Mouse (Mus musculus): ENCODE measurements around the gene Hc. TPM values are rescaled to one million over a fixed set of nuclear protein-coding genes. Genes with fewer than 3 reads are reported as not detected.

Gene Hc
- 0.45 TPM for polyA plus RNA-seq (2017; shearing (Covaris generic))

DNA sequence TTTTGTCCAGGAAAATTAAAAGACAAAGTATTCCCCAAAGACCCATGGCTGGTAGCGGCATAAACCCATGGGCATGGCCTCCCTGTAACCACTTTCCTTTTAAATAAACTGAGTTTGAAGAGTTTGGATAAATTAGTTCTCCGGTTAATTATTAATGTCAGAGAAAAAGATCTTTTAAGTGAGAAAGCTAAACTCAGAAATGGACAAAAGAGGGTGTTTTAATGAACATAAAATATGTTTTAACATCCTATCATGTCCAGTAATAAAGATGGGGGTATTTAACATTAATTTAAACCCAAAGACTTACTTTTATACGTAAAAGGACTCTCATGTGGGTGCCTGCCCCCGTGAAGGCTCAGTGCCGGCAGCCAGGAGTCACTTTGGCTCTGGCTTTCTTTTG lies at the start of gene Hc:
TSS of gene Hc (minus strand) at position 101 of the 400 bp plus-strand sequence.

GRCm38 (mm10) chr2:35109141-35109923 lies 48.1 kb upstream of the Hc start, which contains the start of gene Cntrl:
Gene Cntrl, plus strand, starts transcription at chr2:35109492.

DNA sequence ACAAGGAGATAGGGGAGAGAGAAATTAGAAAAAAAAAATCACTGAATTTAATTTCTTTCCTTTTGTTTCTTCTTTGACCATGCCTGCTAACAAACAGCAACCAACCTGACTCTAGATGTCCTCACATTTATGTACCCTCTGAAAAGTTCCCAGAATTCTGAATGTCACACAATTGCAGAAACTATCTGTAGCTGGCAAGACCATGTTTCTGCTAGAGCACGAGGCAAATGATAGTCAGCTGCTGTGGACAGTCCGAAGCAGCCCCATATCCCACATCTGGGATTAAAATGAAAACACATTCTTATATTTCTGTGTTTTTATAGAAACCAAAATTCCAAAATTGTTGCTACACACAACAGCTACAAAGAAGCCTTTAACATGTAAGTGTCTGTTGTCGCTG lies 40.2 kb upstream of the Hc start, which contains the start of gene AI182371:
TSS of gene AI182371 (minus strand) at position 101 of the 400 bp plus-strand sequence.

DNA sequence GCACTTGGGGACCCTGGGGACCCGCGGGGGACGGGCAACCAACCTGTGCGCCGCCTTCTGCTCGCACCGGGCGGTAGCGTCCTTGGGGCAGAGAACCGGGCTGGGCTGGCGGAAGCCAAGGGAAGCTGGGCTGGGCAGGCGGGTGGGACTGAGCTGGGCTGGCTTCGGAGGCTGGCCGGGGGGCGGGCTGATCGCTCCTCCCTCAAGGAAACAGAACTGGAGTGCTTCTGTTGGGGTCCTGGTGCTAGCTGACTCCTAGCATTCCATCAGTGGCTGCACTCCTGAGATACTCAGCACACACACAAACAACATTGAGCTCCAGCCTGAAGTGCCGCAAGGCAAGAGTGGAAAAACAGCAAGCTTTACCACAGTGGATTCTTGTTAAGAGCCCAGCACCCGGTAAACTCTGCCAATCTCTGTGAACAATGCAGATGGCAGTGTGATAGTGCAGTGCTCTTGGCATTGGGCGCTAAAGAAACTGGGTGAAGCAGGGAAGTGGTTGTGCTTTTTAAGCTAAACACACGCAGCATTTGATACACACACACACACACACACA lies 99.7 kb downstream of the Hc start, which contains the start of gene Traf1:
TSS of gene Traf1 (minus strand) at position 292 of the 556 bp plus-strand sequence.

Other genes with a start within 250 kb of the Hc start
- gene Fbxw2, start 235.1 kb downstream of the Hc start, polyA plus RNA-seq (2017; shearing (Covaris generic)) = 102 TPM
- gene Gm34653, start 228.4 kb downstream of the Hc start, polyA plus RNA-seq (2017; shearing (Covaris generic)) = not detected
- gene Cutal, start 187.0 kb downstream of the Hc start, polyA plus RNA-seq (2017; shearing (Covaris generic)) = not detected
- 105 TPM for gene Psmd5, start 186.5 kb downstream of the Hc start, polyA plus RNA-seq (2017; shearing (Covaris generic))
- gene Phf19, start 147.4 kb downstream of the Hc start, polyA plus RNA-seq (2017; shearing (Covaris generic)) = 1.2 TPM
- 566 TPM for gene Traf1, start 99.7 kb downstream of the Hc start, polyA plus RNA-seq (2017; shearing (Covaris generic))
- gene AI182371, start 40.1 kb upstream of the Hc start, polyA plus RNA-seq (2017; shearing (Covaris generic)) = 2.0 TPM
- gene Cntrl, start 48.1 kb upstream of the Hc start, polyA plus RNA-seq (2017; shearing (Covaris generic)) = 134 TPM
- gene Rab14, start 139.7 kb upstream of the Hc start, polyA plus RNA-seq (2017; shearing (Covaris generic)) = 190 TPM
- gene Gsn, start 194.9 kb upstream of the Hc start, polyA plus RNA-seq (2017; shearing (Covaris generic)) = 32.0 TPM